Mouse (Mus musculus) E14TG2a.4 (cell line): ENCODE measurements at regions not wholly inside any gene's neighbourhood (a gene's known extent, or its start where the extent isn't known, plus 50 kb on each side); places are given as distances from the start of the nearest gene placed in this dataset.
"Not testable (repeated sequence)": the region's sequence is repeated elsewhere in the genome, so short reads cannot be mapped to it uniquely, and the experiment has no call there.

Experiments used
- CTCF ChIP-seq: conservative IDR thresholded peaks from 2 replicates; pipeline ENCODE4 v1.5.1; 2014; ENCODE audit warnings: low read length
- NANOG ChIP-seq: IDR thresholded peaks from 2 replicates; pipeline ENCODE4 v1.6.1; 2014; ENCODE audit warnings: borderline replicate concordance, low read length, mixed read lengths
- POU5F1 ChIP-seq: IDR thresholded peaks from 2 replicates; pipeline ENCODE4 v1.6.1; 2014; ENCODE audit warnings: low read length, borderline replicate concordance

- not testable (repeated sequence) for TF ChIP-seq CTCF, POU5F1
- peak; percentile 84; the same call in 1 of the 2 replicates for TF ChIP-seq NANOG
These were observed 906.4 kb upstream of the Pcdh9 start for GRCm38 (mm10) chr14:94796844-94797243.
